Mouse (Mus musculus) midbrain, embryonic 16.5 days (tissue): Measurements from ENCODE around the gene Sirt1. TPM values are rescaled to one million over a fixed set of nuclear protein-coding genes. Genes with fewer than 3 reads are reported as not detected.
A peak's percentile ranks its signal among the peaks of the same experiment; 100 is the strongest.
"Not testable (repeated sequence)": the region's sequence is repeated elsewhere in the genome, so short reads cannot be mapped to it uniquely, and the experiment has no call there.

Experiments
- ATAC-seq: fragments of 200-750 bp; cut with Nextera tagmentation; 2 replicates; pipeline ENCODE4 v1.8.0; 2017; ENCODE audit warnings: moderate TSS enrichment
- H3K27ac ChIP-seq: fragments of 300-500 bp; sonication (generic); 2 replicates; pipeline ENCODE4 v1.5.1; 2014; ENCODE audit warnings: mild to moderate bottlenecking, low read length, mixed read lengths
- H3K27me3 ChIP-seq: fragments of 300-500 bp; sonication (generic); 2 replicates; pipeline ENCODE4 v1.6.1; 2014; ENCODE audit warnings: low read depth, low read length, mixed read lengths; ENCODE audit not compliant: control insufficient read depth, insufficient read depth
- H3K36me3 ChIP-seq: fragments of 300-500 bp; sonication (generic); 2 replicates; pipeline ENCODE4 v1.6.1; 2014; ENCODE audit warnings: mild to moderate bottlenecking, low read length, moderate library complexity, mixed read lengths; ENCODE audit not compliant: control insufficient read depth, insufficient read depth
- H3K4me1 ChIP-seq: fragments of 300-500 bp; sonication (generic); 2 replicates; pipeline ENCODE4 v1.6.1; 2014; ENCODE audit warnings: mild to moderate bottlenecking, low read length, mixed read lengths; ENCODE audit not compliant: control insufficient read depth, insufficient read depth
- H3K4me2 ChIP-seq: fragments of 300-500 bp; sonication (generic); 2 replicates; pipeline ENCODE4 v1.6.1; 2014; ENCODE audit warnings: mild to moderate bottlenecking, low read length, mixed read lengths
- H3K4me3 ChIP-seq: fragments of 300-500 bp; sonication (generic); 2 replicates; pipeline ENCODE4 v1.5.1; 2014; ENCODE audit warnings: low read depth, mild to moderate bottlenecking, low read length, moderate library complexity, mixed read lengths
- H3K9ac ChIP-seq: fragments of 300-500 bp; sonication (generic); 2 replicates; pipeline ENCODE4 v1.6.1; 2014; ENCODE audit warnings: low read depth, low read length, mixed read lengths
- H3K9me3 ChIP-seq: fragments of 300-500 bp; sonication (generic); replicated peaks from 2 replicates; pipeline ENCODE4 v1.6.1; 2014; ENCODE audit warnings: mild to moderate bottlenecking, low read length, mixed read lengths; ENCODE audit not compliant: control insufficient read depth, poor library complexity, severe bottlenecking
- WGBS: fragments of 180-500 bp; shearing (Covaris S2); extraction: QIAGEN DNeasy Blood & Tissue Kit; methylation state at CpG from one replicate; pipeline ENCODE4 v1.1.7; 2014; 5-methylcytosine and 5-hydroxymethylcytosine counted together
- polyA plus RNA-seq: library from polyadenylated mRNA; unstranded; fragments of >200 nt; fragmentation: Nextera tagmentation; extraction: Ambion mirVana; gene quantifications from 2 replicates; pipeline ENCODE4 v1.2.1, GENCODE M21; 2015

The Sirt1 gene
- polyA plus RNA-seq, 1 experiment from 2014 or later, result 3.5 TPM

- Histone ChIP-seq H3K27ac (no peak overlapping the region), H3K27me3 (peaks cover 4% of the 10 kb centered on the region; the same call in 1 of the 2 replicates), H3K4me2 (no peak overlapping the region), H3K9ac (no peak overlapping the region), H3K9me3 (no peaks in the 10 kb centered on the region), H3K36me3 (no peaks in the 10 kb centered on the region), H3K4me3 (no peak overlapping the region), H3K4me1 (peaks cover 9% of the 10 kb centered on the region)
- ATAC-seq, result 0 out of 2 replicates have a peak, but pooled peaks have one; percentile 11
- WGBS, result 20% methylated on average over 9 of the region's 9 CpGs
Observed at GRCm38 (mm10) chr10:63377468-63377867, 4.0 kb downstream of the Sirt1 start.

- Histone ChIP-seq H3K27ac (no peak overlapping the region), H3K4me2 (no peak overlapping the region), H3K4me3 (no peak overlapping the region), H3K27me3 (peaks cover 4% of the 10 kb centered on the region; the same call in 1 of the 2 replicates), H3K9ac (no peak overlapping the region), H3K9me3 (no peaks in the 10 kb centered on the region), H3K36me3 (no peaks in the 10 kb centered on the region), H3K4me1 (peaks cover 2% of the 10 kb centered on the region)
- no peak for ATAC-seq
- 82% methylated on average over 5 of the region's 5 CpGs for WGBS
Observed at GRCm38 (mm10) chr10:63376303-63376702, 5.2 kb downstream of the Sirt1 start.

GRCm38 (mm10) chr10:63368041-63368440 lies 13.5 kb downstream of the Sirt1 start:
- Histone ChIP-seq H3K4me2 (no peak overlapping the region), H3K9me3 (no peaks in the 10 kb centered on the region), H3K4me3 (no peak overlapping the region), H3K4me1 (no peaks in the 10 kb centered on the region), H3K9ac (no peak overlapping the region), H3K36me3 (no peaks in the 10 kb centered on the region), H3K27ac (no peak overlapping the region), H3K27me3 (no peaks in the 10 kb centered on the region)
- no peak for ATAC-seq
- 79% methylated on average over 3 of the region's 3 CpGs for WGBS

DNA sequence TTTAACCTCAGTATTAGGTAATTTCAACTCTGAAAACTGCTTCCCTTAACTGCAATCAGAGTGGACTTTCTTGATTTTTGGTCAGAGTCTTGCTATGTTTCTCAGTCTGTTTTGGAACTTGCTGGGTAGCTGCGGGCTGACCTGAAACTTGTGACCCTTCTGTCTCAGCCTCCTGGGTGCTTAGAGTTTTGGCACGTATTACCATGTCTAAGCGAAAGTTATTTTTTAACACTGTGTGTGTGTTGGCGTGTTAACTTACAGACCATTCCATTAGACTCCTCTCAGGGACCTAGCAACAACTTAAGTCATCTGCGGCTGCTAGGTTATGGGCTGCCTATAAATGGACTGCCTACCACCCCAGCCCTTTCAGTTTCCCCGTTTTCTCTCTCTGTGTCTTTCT lies 14.1 kb downstream of the Sirt1 start:
- H3K36me3 ChIP-seq, result no peaks in the 10 kb centered on the region
- H3K4me2 ChIP-seq, result no peak overlapping the region
- no peaks in the 10 kb centered on the region for H3K9me3 ChIP-seq
- ATAC-seq, result no peak
- 72% methylated on average over 6 of the region's 6 CpGs for WGBS
- no peaks in the 10 kb centered on the region for H3K27me3 ChIP-seq
- H3K27ac ChIP-seq, result no peak overlapping the region
- no peaks in the 10 kb centered on the region for H3K4me1 ChIP-seq
- no peak overlapping the region for H3K9ac ChIP-seq
- no peak overlapping the region for H3K4me3 ChIP-seq

DNA sequence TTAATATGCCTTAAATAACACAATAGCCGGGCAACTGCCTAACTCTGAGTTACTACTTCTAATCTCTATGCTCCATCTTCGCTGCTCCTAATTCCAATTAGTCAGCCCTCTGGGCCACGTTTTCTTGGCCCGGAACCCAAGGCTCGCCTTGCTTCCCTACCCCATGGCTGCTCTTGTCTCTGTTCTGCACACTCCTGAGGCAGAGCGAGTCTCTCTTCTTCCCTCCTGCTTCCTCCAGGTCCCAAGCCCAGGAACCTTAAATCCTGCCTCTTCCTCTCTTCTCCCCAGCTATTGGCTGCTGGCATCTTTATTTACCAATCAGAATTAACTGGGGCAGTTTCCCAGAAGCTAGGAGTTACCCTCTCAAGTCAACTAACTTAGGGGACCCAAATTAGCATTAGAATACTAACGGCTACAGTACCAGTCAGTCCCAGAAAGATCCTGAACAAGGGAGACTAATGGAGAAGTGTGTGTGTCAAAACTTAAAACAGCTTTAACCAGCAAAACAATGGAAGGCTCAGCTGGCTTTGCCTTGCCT lies 15.5 kb downstream of the Sirt1 start:
- H3K36me3 ChIP-seq, result no peaks in the 10 kb centered on the region
- ATAC-seq, result no peak
- H3K9ac ChIP-seq, result no peak overlapping the region
- H3K4me1 ChIP-seq, result no peaks in the 10 kb centered on the region
- H3K27ac ChIP-seq, result no peak overlapping the region
- no peak overlapping the region for H3K4me3 ChIP-seq
- H3K9me3 ChIP-seq, result no peaks in the 10 kb centered on the region
- 62% methylated on average over 7 of the region's 7 CpGs for WGBS
- H3K4me2 ChIP-seq, result no peak overlapping the region
- no peaks in the 10 kb centered on the region for H3K27me3 ChIP-seq

DNA sequence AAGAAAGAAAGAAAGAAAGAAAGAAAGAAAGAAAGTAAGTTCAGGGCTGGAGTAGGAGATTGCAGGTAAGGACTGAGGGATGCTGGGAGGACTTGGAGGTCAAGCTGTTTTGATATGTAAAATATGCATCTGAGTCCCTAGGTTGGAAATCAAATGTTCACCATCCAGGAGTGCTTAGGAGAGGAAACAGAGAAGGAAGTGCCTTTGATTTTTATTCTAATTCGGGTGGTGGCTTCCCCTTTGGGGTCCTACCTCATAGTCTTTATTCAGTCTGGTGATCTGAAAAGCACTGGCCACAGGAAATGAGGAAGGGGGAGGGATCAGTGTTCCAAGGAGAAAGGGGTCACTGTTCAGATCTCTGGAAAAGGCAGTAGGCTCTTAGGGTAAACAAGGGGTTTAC lies 21.0 kb downstream of the Sirt1 start:
- Histone ChIP-seq H3K4me2 (no peak overlapping the region), H3K9ac (no peak overlapping the region), H3K4me3 (no peak overlapping the region), H3K27me3 (no peaks in the 10 kb centered on the region), H3K9me3 (no peaks in the 10 kb centered on the region), H3K4me1 (no peaks in the 10 kb centered on the region), H3K27ac (no peak overlapping the region), H3K36me3 (no peaks in the 10 kb centered on the region)
- WGBS, result 60% methylated on average over 1 of the region's 1 CpGs
- no peak for ATAC-seq

DNA sequence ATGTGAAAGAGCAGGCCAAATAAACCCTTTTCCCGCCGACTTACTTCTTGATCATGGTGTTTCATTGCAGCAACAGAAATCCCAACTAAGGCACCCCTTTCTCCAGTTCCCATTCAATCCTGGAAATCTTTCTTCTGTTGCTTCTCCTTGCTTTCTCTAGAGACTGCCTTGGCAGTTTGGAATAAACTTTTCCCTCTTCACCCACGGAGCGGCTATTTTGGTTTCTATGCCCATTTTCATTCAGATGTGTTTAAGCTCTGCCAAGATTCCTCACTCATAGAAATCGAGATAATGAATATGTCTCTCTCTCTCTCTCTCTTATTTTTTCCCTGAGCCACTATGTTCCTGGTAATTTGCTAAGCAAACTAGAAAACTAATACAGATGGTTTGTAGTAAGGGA lies 29.4 kb downstream of the Sirt1 start:
- Histone ChIP-seq H3K4me3 (no peak overlapping the region), H3K9ac (no peak overlapping the region), H3K27ac (no peak overlapping the region), H3K36me3 (no peaks in the 10 kb centered on the region), H3K4me2 (no peak overlapping the region), H3K4me1 (no peaks in the 10 kb centered on the region), H3K9me3 (no peaks in the 10 kb centered on the region), H3K27me3 (no peaks in the 10 kb centered on the region)
- no peak for ATAC-seq
- WGBS, result 80% methylated on average over 5 of the region's 5 CpGs

DNA sequence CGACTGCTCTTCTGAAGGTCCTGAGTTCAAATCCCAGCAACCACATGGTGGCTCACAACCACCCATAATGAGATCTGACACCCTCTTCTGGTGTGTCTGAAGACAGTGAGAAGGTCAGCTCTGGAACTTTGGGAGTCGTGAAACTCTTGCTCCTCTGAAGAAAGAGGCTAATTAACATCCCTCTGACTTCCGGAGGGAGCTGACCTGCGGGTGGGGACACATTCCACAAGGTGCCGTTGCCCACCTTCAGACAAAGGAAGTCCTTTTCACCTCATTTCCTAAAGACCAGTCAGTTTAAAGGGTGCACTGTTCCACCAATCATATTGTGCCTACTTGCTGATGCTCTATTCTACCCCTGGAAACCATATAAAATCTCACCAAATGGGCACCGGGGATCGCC lies 30.4 kb downstream of the Sirt1 start:
- H3K4me1 ChIP-seq, H3K36me3 ChIP-seq, H3K4me3 ChIP-seq, H3K9me3 ChIP-seq, H3K27ac ChIP-seq, ATAC-seq, H3K4me2 ChIP-seq, H3K27me3 ChIP-seq, H3K9ac ChIP-seq: not testable (repeated sequence)
- WGBS, result 91% methylated on average over 7 of the region's 7 CpGs

DNA sequence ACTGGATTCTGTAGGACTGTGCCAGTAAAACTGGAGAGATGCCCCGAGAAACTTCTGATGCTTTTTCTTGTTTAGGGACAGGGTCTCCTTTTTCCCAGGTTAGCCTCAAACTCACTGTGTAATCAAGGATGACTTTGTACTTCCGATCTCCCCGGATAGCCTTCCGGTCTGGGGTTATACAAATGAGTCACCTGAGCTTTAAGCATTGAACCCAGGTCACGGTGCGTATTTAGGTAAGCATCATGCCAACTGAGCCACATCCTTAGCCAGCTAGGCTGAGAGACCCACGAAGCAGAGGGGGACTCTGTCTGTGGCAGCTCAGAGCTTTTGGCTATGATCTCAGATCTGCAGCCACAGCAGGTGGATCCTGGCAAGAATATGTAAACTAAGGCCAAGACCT lies 30.8 kb downstream of the Sirt1 start:
- 88% methylated on average over 7 of the region's 7 CpGs for WGBS
- Histone ChIP-seq H3K4me1 (no peaks in the 10 kb centered on the region), H3K27me3 (no peaks in the 10 kb centered on the region), H3K4me3 (no peak overlapping the region), H3K27ac (no peak overlapping the region), H3K36me3 (no peaks in the 10 kb centered on the region), H3K4me2 (no peak overlapping the region), H3K9ac (no peak overlapping the region), H3K9me3 (no peaks in the 10 kb centered on the region)
- ATAC-seq, result no peak
